Comparison of ENCODE assay signal across 10 mouse cellular contexts in the genomic region with DNA sequence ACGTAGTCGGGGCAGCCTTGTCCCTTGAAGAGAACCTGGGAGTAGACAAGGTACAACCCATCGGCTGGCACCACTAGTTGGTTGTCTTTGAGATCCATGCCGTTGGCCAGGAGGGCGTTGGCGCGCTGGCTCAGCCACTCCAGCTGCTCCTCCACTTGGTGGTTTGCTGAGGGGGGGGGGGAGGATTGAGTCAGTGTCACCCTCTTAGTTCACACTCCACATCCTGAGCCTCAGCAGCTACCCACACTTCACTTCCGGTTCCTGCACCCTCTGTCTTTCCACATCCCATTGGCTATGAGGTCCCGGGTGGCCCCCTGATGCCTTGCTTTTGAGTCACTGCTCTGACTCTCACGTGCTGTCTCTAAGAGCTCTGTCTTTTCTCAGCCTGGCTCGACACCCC. TPM values are rescaled to one million over a fixed set of nuclear protein-coding genes. Genes with fewer than 3 reads are reported as not detected.
DNase-seq lines count a peak whose midpoint lies in the region; ATAC-seq and TF ChIP-seq lines count a peak whose summit lies in the region.
"Had no signal": no experiment of that assay in that cellular context is flagged by ENCODE, and none has a peak within 500 bp of the region (broad histone marks: within the 10 kb centered on the region; RNA-seq: fewer than 3 reads in every experiment).

No protein-coding gene starts in this region.

- ATAC-seq in forebrain, embryonic 12.5 days (ENCODE audit: low FRiP score): no peak
- ATAC-seq in intestine, postnatal 0 days: no peak

- no peak overlapping the region for H3K4me2 ChIP-seq in forebrain, embryonic 12.5 days
- H3K4me2 ChIP-seq in intestine, postnatal 0 days (replicated peaks; ENCODE audit: low read depth): no peak overlapping the region

- TF ChIP-seq POLR2A in liver, adult 2 months (IDR thresholded peaks at IDR 0.05; ENCODE audit: extremely low read depth, insufficient read depth, low read length): no peak

- H3K27ac ChIP-seq in liver, adult 2 months (replicated peaks; ENCODE audit: insufficient read depth, low read depth, low read length): 0 out of 2 replicates have a peak overlapping the region, but pooled peaks have one; percentile 12
- no peak overlapping the region for H3K27ac ChIP-seq in forebrain, embryonic 12.5 days
- no peak overlapping the region for H3K27ac ChIP-seq in intestine, postnatal 0 days (ENCODE audit: low read depth, low read length)

- WGBS in liver, adult 2 months: 74% methylated on average over 11 of the region's 11 CpGs
- 87% methylated on average over 11 of the region's 11 CpGs for WGBS in forebrain, embryonic 12.5 days
- 78% methylated on average over 11 of the region's 11 CpGs for WGBS in intestine, postnatal 0 days

- H3K79me2 ChIP-seq in liver, adult 2 months (ENCODE audit: control insufficient read depth, insufficient read depth, low read length): no peaks in the 10 kb centered on the region

- no peak overlapping the region for H3K9ac ChIP-seq in liver, adult 2 months (ENCODE audit: low read depth, low read length)
- no peak overlapping the region for H3K9ac ChIP-seq in forebrain, embryonic 12.5 days
- H3K9ac ChIP-seq in intestine, postnatal 0 days (ENCODE audit: low read depth, low read length): no peak overlapping the region

- H3K9me3 ChIP-seq in forebrain, embryonic 12.5 days: no peaks in the 10 kb centered on the region
- no peaks in the 10 kb centered on the region for H3K9me3 ChIP-seq in intestine, postnatal 0 days (ENCODE audit: control insufficient read depth)

- peak; percentile 33 for DNase-seq in adrenal gland, postnatal 14 days
- no peak for DNase-seq in adrenal gland, postnatal 4 days (ENCODE audit: low spot score in 2 of 2)
- peak; percentile 95 for DNase-seq in CD4-positive helper T cell, adult 2 months (ENCODE audit: low read depth, low spot score)
- DNase-seq in liver, adult 2 months (ENCODE audit: extremely low read depth, low read depth, low spot score): no peak
- peak; percentile 43 for DNase-seq in skeletal muscle tissue, adult 2 months (ENCODE audit: low read depth, low spot score)
- no peak for DNase-seq in urinary bladder, adult 18-20 months (ENCODE audit: low spot score in 2 of 2)

- H3K4me3 ChIP-seq in liver, adult 2 months (ENCODE audit: insufficient read depth, low read depth, low read length): no peak overlapping the region
- H3K4me3 ChIP-seq in forebrain, embryonic 12.5 days (replicated peaks): no peak overlapping the region
- no peak overlapping the region for H3K4me3 ChIP-seq in intestine, postnatal 0 days (ENCODE audit: low read depth, low read length)

- peaks cover 3% of the 10 kb centered on the region; the same call in 1 of the 2 replicates for H3K4me1 ChIP-seq in liver, adult 2 months (ENCODE audit: control insufficient read depth, insufficient read depth, low read length)
- H3K4me1 ChIP-seq in forebrain, embryonic 12.5 days: peaks cover 9% of the 10 kb centered on the region
- H3K4me1 ChIP-seq in intestine, postnatal 0 days (replicated peaks; ENCODE audit: control insufficient read depth, insufficient read depth, low read length): no peaks in the 10 kb centered on the region

- H3K27me3 ChIP-seq in liver, adult 2 months (ENCODE audit: control insufficient read depth, insufficient read depth, low read length): peaks cover 4% of the 10 kb centered on the region; the same call in 1 of the 2 replicates
- peaks cover 84% of the 10 kb centered on the region for H3K27me3 ChIP-seq in forebrain, embryonic 12.5 days
- peaks cover 25% of the 10 kb centered on the region for H3K27me3 ChIP-seq in intestine, postnatal 0 days (replicated peaks; ENCODE audit: control insufficient read depth, insufficient read depth, low read length)

- H3K36me3 ChIP-seq in liver, adult 2 months (ENCODE audit: control insufficient read depth, insufficient read depth, low read length): no peaks in the 10 kb centered on the region
- H3K36me3 ChIP-seq in forebrain, embryonic 12.5 days (replicated peaks): no peaks in the 10 kb centered on the region
- H3K36me3 ChIP-seq in intestine, postnatal 0 days (ENCODE audit: control insufficient read depth, insufficient read depth): no peaks in the 10 kb centered on the region

- TF ChIP-seq CTCF in liver, adult 2 months (IDR thresholded peaks at IDR 0.05; ENCODE audit: low read depth, low read length): no peak
- no peak for TF ChIP-seq CTCF in intestine, postnatal 0 days (IDR thresholded peaks at IDR 0.05; ENCODE audit: low read depth)

RNA-seq across cellular contexts. Expression of a gene that starts 1.4 kb away (rescaled TPM):
- total RNA-seq in adrenal gland, postnatal 14 days (2021): 0.33 and 1.4 TPM in 2 replicates
- under 1 TPM; 0.42 to 0.76 TPM for total RNA-seq in adrenal gland, postnatal 4 days (2021)
- 0.13 TPM in 1 of 2 replicates, not detected in the other for total RNA-seq in liver, adult 2 months (2014; rRNA removed)
- polyA plus RNA-seq in liver, adult 2 months (2012; rRNA removed): 0.15 and 0.29 TPM in 2 replicates
- polyA plus RNA-seq in forebrain, embryonic 12.5 days (2016; fragmentation: Nextera tagmentation; extraction: Ambion mirVana): not detected in 2 replicates
- 0.17 and 0.27 TPM in 2 replicates for polyA plus RNA-seq in intestine, postnatal 0 days (2015; fragmentation: Nextera tagmentation; extraction: Ambion mirVana)
- total RNA-seq: layer of hippocampus, postnatal 10 days; midbrain, postnatal 0 days had no signal

RNA-seq across cellular contexts. Expression of a gene that starts 4.8 kb away (rescaled TPM):
- 0.33 and 2.7 TPM in 2 replicates for total RNA-seq in adrenal gland, postnatal 14 days (2021)
- total RNA-seq in adrenal gland, postnatal 4 days (2021): under 1 TPM; 0.73 to 0.78 TPM
- total RNA-seq in liver, adult 2 months (2014; rRNA removed): 0.27 TPM in 1 of 2 replicates, not detected in the other
- 0.06 TPM in 1 of 2 replicates, not detected in the other for polyA plus RNA-seq in liver, adult 2 months (2012; rRNA removed)
- polyA plus RNA-seq in forebrain, embryonic 12.5 days (2016; fragmentation: Nextera tagmentation; extraction: Ambion mirVana): not detected in 2 replicates
- 0.10 and 0.42 TPM in 2 replicates for polyA plus RNA-seq in intestine, postnatal 0 days (2015; fragmentation: Nextera tagmentation; extraction: Ambion mirVana)

RNA-seq across cellular contexts. Expression of a gene that starts 6.2 kb away (rescaled TPM):
- 4.3 and 35.6 TPM in 2 replicates for total RNA-seq in adrenal gland, postnatal 14 days (2021)
- total RNA-seq in adrenal gland, postnatal 4 days (2021): 1 to 10 TPM; 6.6 to 9.3 TPM
- total RNA-seq in liver, adult 2 months (2014; rRNA removed): 1.8 and 3.0 TPM in 2 replicates
- polyA plus RNA-seq in liver, adult 2 months (2012; rRNA removed): 2.6 and 4.7 TPM in 2 replicates
- not detected in 2 replicates for polyA plus RNA-seq in forebrain, embryonic 12.5 days (2016; fragmentation: Nextera tagmentation; extraction: Ambion mirVana)
- 1.7 and 2.4 TPM in 2 replicates for polyA plus RNA-seq in intestine, postnatal 0 days (2015; fragmentation: Nextera tagmentation; extraction: Ambion mirVana)

RNA-seq across cellular contexts. Expression of a gene that starts 12.2 kb away (rescaled TPM):
- total RNA-seq in adrenal gland, postnatal 14 days (2021): 5.6 and 11.9 TPM in 2 replicates
- total RNA-seq in adrenal gland, postnatal 4 days (2021): 10 to 100 TPM; 11.0 to 13.5 TPM
- total RNA-seq in liver, adult 2 months (2014; rRNA removed): 10.2 and 13.0 TPM in 2 replicates
- polyA plus RNA-seq in liver, adult 2 months (2012; rRNA removed): 5.9 and 11.8 TPM in 2 replicates
- 4.0 and 4.8 TPM in 2 replicates for polyA plus RNA-seq in forebrain, embryonic 12.5 days (2016; fragmentation: Nextera tagmentation; extraction: Ambion mirVana)
- 11.3 and 12.9 TPM in 2 replicates for polyA plus RNA-seq in intestine, postnatal 0 days (2015; fragmentation: Nextera tagmentation; extraction: Ambion mirVana)

RNA-seq across cellular contexts. Expression of a gene that starts 20.2 kb away (rescaled TPM):
- total RNA-seq in adrenal gland, postnatal 14 days (2021): 0.67 TPM in 1 of 2 replicates, not detected in the other
- not detected for total RNA-seq in adrenal gland, postnatal 4 days (2021)
- 0.37 TPM in 1 of 2 replicates, not detected in the other for total RNA-seq in liver, adult 2 months (2014; rRNA removed)
- not detected in 2 replicates for polyA plus RNA-seq in liver, adult 2 months (2012; rRNA removed)
- 0.41 TPM in 2 replicates for polyA plus RNA-seq in forebrain, embryonic 12.5 days (2016; fragmentation: Nextera tagmentation; extraction: Ambion mirVana)
- polyA plus RNA-seq in intestine, postnatal 0 days (2015; fragmentation: Nextera tagmentation; extraction: Ambion mirVana): 0.23 and 0.30 TPM in 2 replicates
- total RNA-seq: layer of hippocampus, postnatal 10 days; midbrain, postnatal 0 days had no signal

Comparison
In these comparisons a context has a peak if more than half of its experiments do, and no peak if none do; other contexts are left out.
1. DNase-seq: peak in adrenal gland, postnatal 14 days (single experiment), CD4-positive helper T cell, adult 2 months (single experiment) and skeletal muscle tissue, adult 2 months (single experiment); none in adrenal gland, postnatal 4 days (0 of 2), liver, adult 2 months (single experiment) and urinary bladder, adult 18-20 months (0 of 2).